Mouse (Mus musculus): ENCODE results near the gene Tmbim6.

Tmbim6 gene

DNA sequence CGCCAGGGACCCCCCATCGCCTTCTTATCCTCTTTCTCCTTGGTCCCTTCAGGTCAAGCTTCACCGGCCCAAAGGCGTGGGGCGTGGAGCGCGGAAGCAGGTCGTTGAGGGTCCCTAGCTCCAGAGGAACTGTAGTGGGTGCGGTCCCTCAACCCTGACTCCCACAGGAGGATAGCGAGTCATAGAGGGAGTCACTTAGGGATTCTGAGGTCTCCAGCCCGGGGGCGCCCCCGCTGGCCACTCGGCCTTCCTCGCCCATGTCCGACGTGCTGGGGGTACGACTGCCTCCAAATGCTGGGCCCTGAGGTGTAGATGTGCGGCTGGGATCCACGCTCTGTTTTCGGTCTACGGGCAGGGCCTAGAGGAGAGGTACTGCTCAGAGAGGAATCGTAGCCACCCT lies 29.9 kb downstream of the Tmbim6 start:
- no peak for TF ChIP-seq GATA4 (IDR thresholded peaks at IDR 0.05; ENCODE audit: insufficient replicate concordance, low read length)

DNA sequence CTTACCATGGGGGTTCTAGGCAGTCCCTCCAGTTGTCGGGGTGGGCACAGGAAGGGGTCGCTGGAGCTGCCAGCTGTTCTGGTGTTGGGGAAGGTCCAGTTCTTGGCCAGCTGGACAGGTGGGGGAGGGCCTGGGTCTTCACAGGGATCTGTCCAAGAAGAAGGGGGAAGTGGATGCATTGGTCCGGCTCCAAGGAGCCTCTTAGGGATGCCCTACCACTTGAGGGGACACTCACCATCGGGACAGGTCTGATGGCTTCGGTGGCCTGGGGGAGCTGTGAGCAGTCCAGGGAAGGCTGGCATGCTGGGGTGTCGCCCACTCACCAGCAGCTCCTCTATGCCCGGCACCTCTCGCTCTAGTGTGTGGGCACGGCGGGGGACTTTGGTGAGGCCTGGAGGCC lies 30.4 kb downstream of the Tmbim6 start:
- TF ChIP-seq GATA4 (IDR thresholded peaks at IDR 0.05; ENCODE audit: insufficient replicate concordance, low read length): no peak

DNA sequence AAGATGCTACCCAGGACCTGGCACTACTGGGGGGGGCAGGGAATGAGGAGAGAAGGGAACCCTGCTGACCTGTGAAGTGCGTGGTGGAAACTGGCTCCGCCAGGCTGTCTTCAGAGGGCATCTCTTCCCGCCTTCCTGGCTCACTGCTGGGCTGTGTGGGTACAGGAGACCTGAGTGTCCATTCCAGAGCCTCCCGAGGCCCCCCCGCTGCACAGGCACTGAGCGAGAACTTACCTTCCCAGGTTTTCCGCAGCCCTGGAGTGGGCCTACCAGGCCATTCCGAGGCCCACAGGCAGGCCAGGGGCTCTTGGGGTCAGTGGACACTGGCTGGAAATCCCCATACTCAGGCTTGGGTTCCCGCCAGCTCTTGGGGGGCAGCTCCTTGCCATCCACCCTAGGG lies 31.2 kb downstream of the Tmbim6 start:
- no peak for TF ChIP-seq GATA4 (IDR thresholded peaks at IDR 0.05; ENCODE audit: insufficient replicate concordance, low read length)

- TF ChIP-seq GATA4 (IDR thresholded peaks at IDR 0.05; ENCODE audit: insufficient replicate concordance, low read length): no peak
Measured at GRCm38 (mm10) chr15:99430394-99430793, 37.7 kb downstream of the Tmbim6 start.

GRCm38 (mm10) chr15:99431063-99431462 lies 38.4 kb downstream of the Tmbim6 start:
- no peak for TF ChIP-seq GATA4 (IDR thresholded peaks at IDR 0.05; ENCODE audit: insufficient replicate concordance, low read length)

DNA sequence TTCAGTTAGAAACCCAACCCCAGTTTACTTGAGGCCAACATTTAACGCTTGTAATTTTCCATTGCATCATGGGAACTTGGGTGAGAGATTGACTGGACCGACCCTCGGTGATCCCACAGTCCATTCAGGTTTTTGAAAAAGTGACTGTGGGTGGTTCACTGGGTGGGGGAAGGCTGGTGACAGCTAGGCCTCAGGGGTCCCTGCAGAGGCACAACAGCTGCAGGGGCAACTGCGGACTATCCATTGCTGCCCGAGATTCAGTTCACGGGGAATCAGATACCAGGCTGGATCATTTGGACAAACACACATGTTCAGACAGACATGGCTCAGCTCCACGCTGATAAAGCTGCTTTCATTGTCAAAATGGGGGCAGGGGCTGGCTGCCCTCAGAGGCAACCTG lies 38.8 kb downstream of the Tmbim6 start:
- no peak for TF ChIP-seq GATA4 (IDR thresholded peaks at IDR 0.05; ENCODE audit: insufficient replicate concordance, low read length)

- no peak for TF ChIP-seq GATA4 (IDR thresholded peaks at IDR 0.05; ENCODE audit: insufficient replicate concordance, low read length)
Measured at GRCm38 (mm10) chr15:99431967-99432366, 39.3 kb downstream of the Tmbim6 start.

GRCm38 (mm10) chr15:99433081-99433718 lies 40.5 kb downstream of the Tmbim6 start:
- TF ChIP-seq GATA4 (IDR thresholded peaks at IDR 0.05; ENCODE audit: insufficient replicate concordance, low read length): no peak

GRCm38 (mm10) chr15:99433913-99434312 lies 41.2 kb downstream of the Tmbim6 start:
- no peak for TF ChIP-seq GATA4 (IDR thresholded peaks at IDR 0.05; ENCODE audit: insufficient replicate concordance, low read length)

- TF ChIP-seq GATA4 (IDR thresholded peaks at IDR 0.05; ENCODE audit: insufficient replicate concordance, low read length): no peak
Measured at GRCm38 (mm10) chr15:99438966-99439698, 46.5 kb downstream of the Tmbim6 start.

- TF ChIP-seq GATA4 (IDR thresholded peaks at IDR 0.05; ENCODE audit: insufficient replicate concordance, low read length): no peak
Measured at GRCm38 (mm10) chr15:99440112-99440815, 47.6 kb downstream of the Tmbim6 start.

GRCm38 (mm10) chr15:99440816-99441457 lies 48.3 kb downstream of the Tmbim6 start:
- no peak for TF ChIP-seq GATA4 (IDR thresholded peaks at IDR 0.05; ENCODE audit: insufficient replicate concordance, low read length)

- no peak for TF ChIP-seq GATA4 (IDR thresholded peaks at IDR 0.05; ENCODE audit: insufficient replicate concordance, low read length)
Measured at GRCm38 (mm10) chr15:99442358-99442757, 49.7 kb downstream of the Tmbim6 start.

DNA sequence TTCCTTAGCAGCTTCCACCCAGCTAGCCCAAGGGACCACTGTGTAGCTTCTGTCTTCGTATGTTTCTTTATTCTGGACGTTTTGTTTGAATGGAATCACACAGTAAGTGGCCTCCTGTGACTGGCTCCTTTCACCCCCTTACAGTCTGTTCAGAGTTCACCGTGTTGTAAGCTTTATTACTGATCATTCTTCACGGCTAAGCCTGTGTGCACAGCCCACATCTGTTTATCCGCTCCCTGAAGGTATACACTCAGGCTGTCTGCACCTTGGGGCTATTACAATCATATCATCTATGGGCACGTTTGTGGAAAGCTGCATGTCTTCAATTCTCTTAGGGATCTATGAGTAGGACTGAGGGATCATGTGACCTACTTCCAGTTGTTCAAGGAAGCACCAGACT lies 52.9 kb downstream of the Tmbim6 start:
- TF ChIP-seq GATA4 (IDR thresholded peaks at IDR 0.05; ENCODE audit: insufficient replicate concordance, low read length): no peak

DNA sequence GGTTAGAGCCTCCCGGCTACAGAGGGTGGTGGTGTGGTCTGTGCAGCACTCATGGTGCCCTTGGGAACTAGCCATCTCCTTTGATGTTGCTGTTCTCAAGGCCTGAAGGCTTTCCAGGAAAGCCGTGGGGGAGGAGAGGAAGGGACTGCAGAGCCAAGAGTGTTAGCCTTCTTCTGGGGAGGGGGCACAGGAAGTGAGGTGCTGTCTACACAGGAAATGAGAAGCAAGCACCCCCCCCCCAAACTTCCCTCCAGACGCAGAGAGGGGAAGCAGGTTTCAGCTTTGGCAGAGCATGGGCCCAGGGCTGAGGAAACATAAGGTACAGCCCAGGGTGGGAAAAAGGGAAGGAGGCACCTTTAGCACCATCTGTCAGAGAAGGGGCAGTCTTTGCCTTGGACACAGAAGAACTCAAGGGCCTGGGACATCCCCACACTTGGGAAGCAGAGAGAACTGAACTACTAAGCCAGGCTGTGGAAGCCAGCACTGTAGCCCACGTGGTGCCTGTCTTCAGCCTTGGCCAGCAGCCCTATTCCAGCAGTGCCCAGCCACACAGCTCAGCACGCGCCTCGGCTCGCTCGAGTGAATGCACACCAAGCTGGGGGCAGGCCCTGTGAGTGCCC lies 56.6 kb downstream of the Tmbim6 start:
- TF ChIP-seq GATA4 (IDR thresholded peaks at IDR 0.05; ENCODE audit: insufficient replicate concordance, low read length): no peak
